Mouse (Mus musculus) telencephalon, adult 2 months (tissue): Measurements from ENCODE around the gene Prodh2.
A peak's percentile ranks its signal among the peaks of the same experiment; 100 is the strongest.
"Not testable (repeated sequence)": the region's sequence is repeated elsewhere in the genome, so short reads cannot be mapped to it uniquely, and the experiment has no call there.

ENCODE experiments used
- DNase-seq: peaks from one replicate; pipeline ENCODE4 v3.0.0-alpha.2; 2011; ENCODE audit warnings: low read depth, low spot score

Gene Prodh2

GRCm38 (mm10) chr7:30493401-30493931 is at the start of gene Prodh2:
Gene Prodh2, plus strand, starts transcription at chr7:30493622.
- DNase-seq = no peak

GRCm38 (mm10) chr7:30443696-30444095 is 49.7 kb upstream of the Prodh2 start:
- DNase-seq = no peak

GRCm38 (mm10) chr7:30444154-30444970 is 49.1 kb upstream of the Prodh2 start:
- peak; percentile 84 for DNase-seq

GRCm38 (mm10) chr7:30444971-30445751 is 48.3 kb upstream of the Prodh2 start, which contains the start of gene Aplp1:
Gene Aplp1, minus strand, starts transcription at chr7:30445535.
- no peak for DNase-seq

- no peak for DNase-seq
Measured at GRCm38 (mm10) chr7:30450241-30450640, 43.2 kb upstream of the Prodh2 start.

GRCm38 (mm10) chr7:30453327-30453726 is 40.1 kb upstream of the Prodh2 start:
- DNase-seq = no peak

- DNase-seq = no peak
Measured at GRCm38 (mm10) chr7:30453766-30454165, 39.7 kb upstream of the Prodh2 start.

GRCm38 (mm10) chr7:30454259-30454658 is 39.2 kb upstream of the Prodh2 start:
- no peak for DNase-seq

GRCm38 (mm10) chr7:30456487-30456886 is 36.9 kb upstream of the Prodh2 start:
- DNase-seq = no peak

GRCm38 (mm10) chr7:30456911-30457628 is 36.4 kb upstream of the Prodh2 start:
- no peak for DNase-seq

- DNase-seq = no peak
Measured at GRCm38 (mm10) chr7:30457629-30458330, 35.6 kb upstream of the Prodh2 start, which contains the start of the genes Kirrel2 and Nphs1. Gene Kirrel2, minus strand, starts transcription at chr7:30457690. Gene Nphs1, plus strand, starts transcription at chr7:30458315.

GRCm38 (mm10) chr7:30459484-30459883 is 33.9 kb upstream of the Prodh2 start:
- no peak for DNase-seq

- no peak for DNase-seq
Measured at GRCm38 (mm10) chr7:30463568-30463967, 29.9 kb upstream of the Prodh2 start.

- no peak for DNase-seq
Measured at GRCm38 (mm10) chr7:30463996-30464395, 29.4 kb upstream of the Prodh2 start.

- no peak for DNase-seq
Measured at GRCm38 (mm10) chr7:30464816-30465300, 28.6 kb upstream of the Prodh2 start.

- DNase-seq = no peak
Measured at GRCm38 (mm10) chr7:30472411-30472810, 21.0 kb upstream of the Prodh2 start.

GRCm38 (mm10) chr7:30474999-30475398 is 18.4 kb upstream of the Prodh2 start:
- DNase-seq = no peak

GRCm38 (mm10) chr7:30476136-30476535 is 17.3 kb upstream of the Prodh2 start:
- DNase-seq = not testable (repeated sequence)

- peak; percentile 84 for DNase-seq
Measured at GRCm38 (mm10) chr7:30477415-30478381, 15.7 kb upstream of the Prodh2 start.

- DNase-seq = no peak
Measured at GRCm38 (mm10) chr7:30484250-30484649, 9.2 kb upstream of the Prodh2 start.
